Mouse (Mus musculus): ENCODE results near the gene Sod2. TPM values are rescaled to one million over a fixed set of nuclear protein-coding genes. Genes with fewer than 3 reads are reported as not detected.
A peak's percentile ranks its signal among the peaks of the same experiment; 100 is the strongest.
"Not testable (repeated sequence)": the region's sequence is repeated elsewhere in the genome, so short reads cannot be mapped to it uniquely, and the experiment has no call there.

Sod2 gene
- total RNA-seq (2014; rRNA removed) (229 and 295 TPM in 2 replicates), polyA plus RNA-seq (2015; fragmentation: Nextera tagmentation; extraction: Ambion mirVana) (149 and 155 TPM in 2 replicates)

DNA sequence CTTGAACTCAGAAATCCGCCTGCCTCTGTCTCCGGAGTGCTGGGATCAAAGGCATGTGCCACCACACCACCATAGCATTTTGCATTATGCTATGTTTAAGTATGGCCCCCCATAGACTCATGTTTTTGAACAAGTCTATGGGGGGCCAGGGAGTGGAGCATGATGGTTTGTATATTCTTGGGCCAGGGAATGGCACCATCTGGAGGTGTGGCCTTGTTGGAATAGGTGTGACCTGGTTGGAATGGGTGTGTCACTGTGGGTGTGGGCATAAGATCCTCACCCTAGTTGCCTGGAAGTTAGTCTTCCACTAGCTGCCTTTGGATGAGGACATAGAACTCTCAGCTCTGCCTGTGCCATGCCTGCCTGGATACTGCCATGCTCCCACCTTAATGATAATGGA is at the start of gene Sod2:
Gene Sod2 (plus strand): TSS at position 301 of the 400 bp plus-strand sequence.
- not testable (repeated sequence) for DNase-seq (ENCODE audit: low spot score); H3K27me3 ChIP-seq (ENCODE audit: insufficient read depth, low read length); ATAC-seq; H3K9me3 ChIP-seq (ENCODE audit: low read length); H3K4me1 ChIP-seq (ENCODE audit: insufficient read depth, low read length); H3K36me3 ChIP-seq (ENCODE audit: insufficient read depth, low read length)
- peak within 1 kb of the TSS; percentile 91 for H3K4me2 ChIP-seq (ENCODE audit: low read depth, low read length)
- WGBS, result 92% methylated on average over 2 of the region's 2 CpGs
- peak within 1 kb of the TSS; percentile 82 for H3K4me3 ChIP-seq (ENCODE audit: low read length)
- H3K27ac ChIP-seq, result peak within 1 kb of the TSS; percentile 91
- H3K9ac ChIP-seq (replicated peaks; ENCODE audit: low read length), result peak within 1 kb of the TSS; percentile 86

- not testable (repeated sequence) for H3K9ac ChIP-seq (replicated peaks; ENCODE audit: low read length); H3K4me1 ChIP-seq (ENCODE audit: insufficient read depth, low read length); H3K36me3 ChIP-seq (ENCODE audit: insufficient read depth, low read length); H3K27me3 ChIP-seq (ENCODE audit: insufficient read depth, low read length); H3K9me3 ChIP-seq (ENCODE audit: low read length); DNase-seq (ENCODE audit: low spot score); H3K4me3 ChIP-seq (ENCODE audit: low read length); H3K27ac ChIP-seq; ATAC-seq
- WGBS, result 13% methylated on average over 1 of the region's 2 CpGs
- peak overlapping the region; percentile 38 for H3K4me2 ChIP-seq (ENCODE audit: low read depth, low read length)
Measured at GRCm38 (mm10) chr17:12959377-12959776, 47.3 kb upstream of the Sod2 start.

DNA sequence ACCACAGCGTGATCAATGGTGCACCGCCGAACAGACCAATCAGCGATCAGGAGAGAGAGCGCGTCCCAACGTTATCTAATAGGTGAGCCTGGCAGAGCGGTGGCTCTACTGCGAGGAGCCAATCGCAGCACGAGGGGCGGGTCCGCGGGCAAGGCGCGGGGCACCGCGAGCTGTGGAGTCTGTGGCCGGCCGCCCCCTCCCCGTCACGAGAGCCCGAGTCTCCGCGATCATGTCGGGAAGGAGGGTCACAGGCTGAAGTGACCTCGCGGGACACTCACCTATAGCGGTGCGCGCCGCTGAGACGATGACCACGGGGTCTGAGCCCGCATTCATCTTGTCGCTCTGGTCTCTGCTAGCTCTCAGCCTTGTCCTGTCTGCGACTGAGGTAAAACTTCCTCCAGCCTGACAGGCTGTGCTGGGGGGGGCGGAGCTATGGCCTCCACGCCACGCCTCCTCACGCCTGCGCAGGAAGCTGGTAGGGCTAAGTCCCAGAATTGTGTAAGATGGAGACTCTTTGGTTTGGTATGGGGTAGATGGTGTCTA is 46.2 kb upstream of the Sod2 start, which contains the start of gene Acat2:
Gene Acat2 (minus strand): TSS at position 417 of the 543 bp plus-strand sequence.
- under 1% methylated on average over 41 of the region's 42 CpGs for WGBS
- Histone ChIP-seq H3K27ac (peak within 1 kb of the TSS; percentile 85), H3K4me1 (ENCODE audit: insufficient read depth, low read length) (0 out of 2 replicates have a peak, but pooled peaks cover 3% of the 10 kb centered on the region), H3K4me3 (ENCODE audit: low read length) (peak within 1 kb of the TSS; percentile 52), H3K4me2 (ENCODE audit: low read depth, low read length) (peak within 1 kb of the TSS; percentile 80), H3K9me3 (ENCODE audit: low read length) (no peaks in the 10 kb centered on the region), H3K36me3 (ENCODE audit: insufficient read depth, low read length) (peaks cover 6% of the 10 kb centered on the region; the same call in 1 of the 2 replicates), H3K9ac (replicated peaks; ENCODE audit: low read length) (peak within 1 kb of the TSS; percentile 61), H3K27me3 (ENCODE audit: insufficient read depth, low read length) (no peaks in the 10 kb centered on the region)
- ATAC-seq (peak; percentile 99), DNase-seq (ENCODE audit: low spot score) (peak; percentile 97)
- TF ChIP-seq CTCF (IDR thresholded peaks at IDR 0.05; ENCODE audit: low read depth), result no peak

GRCm38 (mm10) chr17:12963476-12963875 is 43.2 kb upstream of the Sod2 start:
- Histone ChIP-seq H3K4me2 (ENCODE audit: low read depth, low read length) (no peak overlapping the region), H3K36me3 (ENCODE audit: insufficient read depth, low read length) (peaks cover 17% of the 10 kb centered on the region; the same call in 1 of the 2 replicates), H3K27ac (no peak overlapping the region), H3K9me3 (ENCODE audit: low read length) (no peaks in the 10 kb centered on the region), H3K4me1 (ENCODE audit: insufficient read depth, low read length) (0 out of 2 replicates have a peak, but pooled peaks cover 3% of the 10 kb centered on the region), H3K27me3 (ENCODE audit: insufficient read depth, low read length) (no peaks in the 10 kb centered on the region), H3K9ac (replicated peaks; ENCODE audit: low read length) (no peak overlapping the region), H3K4me3 (ENCODE audit: low read length) (no peak overlapping the region)
- no peak for TF ChIP-seq CTCF (IDR thresholded peaks at IDR 0.05; ENCODE audit: low read depth)
- WGBS, result 78% methylated on average over 3 of the region's 3 CpGs
- no peak for ATAC-seq
- no peak for DNase-seq (ENCODE audit: low spot score)

DNA sequence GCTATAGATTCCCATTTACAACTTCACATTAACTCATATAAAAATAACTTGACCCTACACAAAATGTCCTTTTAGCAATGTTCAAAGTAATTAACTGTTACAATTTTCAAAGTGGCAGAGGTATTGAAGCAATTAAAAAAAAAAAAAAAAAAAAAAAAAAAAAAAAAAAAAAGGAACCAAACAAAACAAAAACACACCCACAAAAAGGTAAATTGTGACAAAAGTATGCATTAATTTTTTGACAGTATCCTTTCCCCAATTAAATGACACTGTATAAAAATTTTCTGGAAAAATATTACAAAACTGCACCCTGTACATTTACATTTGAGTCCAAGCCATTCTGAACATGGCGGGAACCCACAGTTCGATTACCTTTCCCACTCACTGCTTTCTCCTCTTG is 39.5 kb upstream of the Sod2 start:
- Histone ChIP-seq H3K4me2 (ENCODE audit: low read depth, low read length) (no peak overlapping the region), H3K27me3 (ENCODE audit: insufficient read depth, low read length) (no peaks in the 10 kb centered on the region), H3K4me1 (ENCODE audit: insufficient read depth, low read length) (no peaks in the 10 kb centered on the region), H3K36me3 (ENCODE audit: insufficient read depth, low read length) (peaks cover 21% of the 10 kb centered on the region; the same call in 1 of the 2 replicates), H3K27ac (no peak overlapping the region), H3K4me3 (ENCODE audit: low read length) (no peak overlapping the region), H3K9ac (replicated peaks; ENCODE audit: low read length) (no peak overlapping the region), H3K9me3 (ENCODE audit: low read length) (no peaks in the 10 kb centered on the region)
- no peak for ATAC-seq
- no peak for TF ChIP-seq CTCF (IDR thresholded peaks at IDR 0.05; ENCODE audit: low read depth)
- DNase-seq (ENCODE audit: low spot score), result no peak
- WGBS, result 96% methylated on average over 2 of the region's 2 CpGs

DNA sequence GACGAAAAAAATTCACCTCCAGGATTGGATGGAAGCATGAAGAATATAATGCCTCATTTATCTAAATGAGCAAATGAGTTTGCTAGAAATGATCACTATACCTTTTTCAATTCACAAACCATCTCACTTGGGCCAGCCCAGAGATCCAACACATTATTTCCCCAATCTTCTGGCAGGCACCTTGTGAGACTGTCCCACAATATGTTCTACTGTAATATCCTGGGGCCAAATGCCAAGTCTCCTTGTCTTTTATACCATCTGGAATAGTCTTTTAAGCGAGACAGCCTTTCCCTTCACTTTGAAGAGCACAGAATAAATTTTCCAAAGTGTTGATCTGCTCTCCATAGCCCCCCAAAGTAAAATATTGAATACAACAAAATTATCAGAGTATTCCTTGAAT is 32.8 kb upstream of the Sod2 start:
- no peaks in the 10 kb centered on the region for H3K9me3 ChIP-seq (ENCODE audit: low read length)
- peaks cover 12% of the 10 kb centered on the region; the same call in 1 of the 2 replicates for H3K36me3 ChIP-seq (ENCODE audit: insufficient read depth, low read length)
- no peaks in the 10 kb centered on the region for H3K27me3 ChIP-seq (ENCODE audit: insufficient read depth, low read length)
- H3K4me1 ChIP-seq (ENCODE audit: insufficient read depth, low read length), result no peaks in the 10 kb centered on the region
- no peak overlapping the region for H3K4me2 ChIP-seq (ENCODE audit: low read depth, low read length)
- no peak overlapping the region for H3K27ac ChIP-seq
- no peak for TF ChIP-seq CTCF (IDR thresholded peaks at IDR 0.05; ENCODE audit: low read depth)
- WGBS, result 80% methylated on average over 2 of the region's 2 CpGs
- H3K4me3 ChIP-seq (ENCODE audit: low read length), result no peak overlapping the region
- DNase-seq (ENCODE audit: low spot score) (no peak), ATAC-seq (no peak)
- no peak overlapping the region for H3K9ac ChIP-seq (replicated peaks; ENCODE audit: low read length)

DNA sequence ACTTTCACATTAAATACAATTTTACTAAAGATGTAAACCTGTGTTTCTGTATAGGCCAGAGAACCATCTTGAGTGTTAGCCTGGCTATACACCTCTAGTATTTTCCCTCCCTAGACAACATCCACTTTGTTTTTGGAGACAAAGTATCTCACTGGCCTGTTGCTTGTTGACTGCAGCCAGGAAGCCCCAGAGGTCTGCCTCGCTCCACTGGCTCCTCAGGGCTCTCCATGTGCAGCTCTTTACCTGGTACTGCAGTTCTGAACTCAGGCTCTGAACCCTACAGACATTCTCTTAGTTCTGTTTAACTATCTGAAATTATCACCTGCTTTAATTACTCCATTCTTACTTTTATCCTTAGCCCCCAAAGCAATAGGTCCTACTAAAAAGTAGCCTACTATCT is 28.1 kb upstream of the Sod2 start:
- no peaks in the 10 kb centered on the region for H3K4me1 ChIP-seq (ENCODE audit: insufficient read depth, low read length)
- H3K4me3 ChIP-seq (ENCODE audit: low read length), result no peak overlapping the region
- no peaks in the 10 kb centered on the region for H3K27me3 ChIP-seq (ENCODE audit: insufficient read depth, low read length)
- DNase-seq (ENCODE audit: low spot score) (no peak), ATAC-seq (no peak)
- no peak for TF ChIP-seq CTCF (IDR thresholded peaks at IDR 0.05; ENCODE audit: low read depth)
- no peak overlapping the region for H3K27ac ChIP-seq
- H3K4me2 ChIP-seq (ENCODE audit: low read depth, low read length), result no peak overlapping the region
- H3K36me3 ChIP-seq (ENCODE audit: insufficient read depth, low read length), result peaks cover 29% of the 10 kb centered on the region
- H3K9ac ChIP-seq (replicated peaks; ENCODE audit: low read length), result no peak overlapping the region
- H3K9me3 ChIP-seq (ENCODE audit: low read length), result no peaks in the 10 kb centered on the region
- 96% methylated on average over 1 of the region's 1 CpGs for WGBS
